Mouse (Mus musculus) myocyte (in vitro differentiated cells): ENCODE data around the gene Wdr46.

Experiments used
- CEBPB ChIP-seq: IDR thresholded peaks from 2 replicates; pipeline ENCODE4 v1.6.1; 2011; ENCODE audit warnings: mild to moderate bottlenecking, moderate library complexity; ENCODE audit not compliant: poor library complexity, insufficient read depth, severe bottlenecking
- POLR2A ChIP-seq: IDR thresholded peaks from one replicate; pipeline ENCODE4 v1.6.1; 2011; ENCODE audit warnings: low read depth, mild to moderate bottlenecking, control low read depth, moderate library complexity; ENCODE audit not compliant: insufficient read length

DNA sequence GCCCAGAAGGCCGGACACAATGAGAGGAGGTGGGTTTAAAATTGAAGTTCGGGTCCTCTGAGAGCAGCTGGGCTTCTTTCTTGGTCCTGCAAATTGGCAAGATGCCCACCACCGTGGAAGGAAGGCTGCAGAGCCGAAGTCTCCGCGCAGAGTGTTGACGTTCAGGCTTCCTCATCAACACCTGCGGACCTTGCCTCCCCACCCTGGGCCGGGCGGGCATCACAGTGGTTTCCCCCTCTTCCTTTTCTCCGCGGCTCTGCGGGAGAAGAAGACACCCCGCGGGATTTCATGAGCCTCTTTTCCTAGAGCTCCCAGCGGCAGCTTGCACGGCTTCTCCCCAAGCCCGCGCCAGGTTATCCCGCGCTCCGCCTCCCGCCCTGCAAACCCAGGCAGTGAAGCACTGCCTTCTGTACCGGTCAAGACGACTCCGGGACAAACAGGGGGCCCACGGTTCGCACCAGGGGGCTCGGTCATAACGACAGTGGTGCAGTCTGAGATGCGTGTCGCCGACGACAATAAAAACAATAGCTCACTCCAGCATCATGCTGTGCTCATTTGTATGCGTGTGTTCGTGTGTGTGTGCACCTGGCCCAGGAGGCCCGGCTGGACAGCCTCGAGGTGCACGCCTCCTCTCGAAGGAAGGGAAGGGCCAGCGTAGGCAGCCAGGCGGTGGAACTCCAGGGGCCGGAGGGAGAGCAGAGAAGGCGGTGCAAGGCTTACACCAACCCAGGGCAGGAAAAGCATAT lies 32.0 kb upstream of the Wdr46 start:
- TF ChIP-seq CEBPB = no peak
- no peak for TF ChIP-seq POLR2A
